Mouse (Mus musculus) 3T3-L1 (cell line): ENCODE measurements around the gene Sac3d1.
"Not testable (repeated sequence)": the region's sequence is repeated elsewhere in the genome, so short reads cannot be mapped to it uniquely, and the experiment has no call there.

Experiments
- DNase-seq: peaks from one replicate; pipeline ENCODE4 v3.0.0-alpha.2; 2015; ENCODE audit warnings: low read depth, low spot score

The Sac3d1 gene

DNA sequence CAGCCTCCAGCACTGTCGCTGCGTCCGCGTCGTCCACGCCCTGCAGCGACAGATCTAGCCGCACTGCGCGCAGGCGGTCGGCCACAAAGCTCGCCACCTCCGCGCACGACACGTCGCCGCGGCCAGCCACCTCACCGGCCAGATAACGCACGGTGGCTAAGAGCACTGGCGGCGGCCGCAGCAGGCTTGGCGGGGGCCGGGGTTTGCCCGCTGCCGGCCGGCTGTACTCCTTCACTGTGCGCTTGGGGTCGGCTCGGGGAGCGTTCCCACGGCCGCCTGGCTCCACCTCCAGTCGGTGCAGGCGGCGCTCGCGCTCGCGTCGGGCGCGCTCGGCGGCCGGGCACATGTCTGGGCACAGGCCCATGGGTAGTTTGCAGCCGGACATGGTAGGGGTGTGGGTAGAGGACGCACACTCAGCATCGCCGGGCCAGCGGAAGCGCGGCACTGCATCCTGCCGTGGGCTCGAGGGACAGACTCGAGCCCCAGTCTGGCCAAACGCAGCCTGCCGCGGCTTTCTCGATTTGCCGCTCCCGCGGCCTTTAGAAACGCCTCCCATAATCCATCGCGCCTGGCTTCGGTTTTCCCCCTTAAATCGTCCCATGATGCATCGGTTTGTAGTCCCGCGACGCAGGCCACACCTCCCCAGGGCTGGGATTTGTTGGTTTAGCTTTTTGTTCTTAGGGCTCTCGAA lies at the start of gene Sac3d1:
TSS of gene Sac3d1 (minus strand) at position 665 of the 691 bp plus-strand sequence.
- peak; percentile 98 for DNase-seq

DNA sequence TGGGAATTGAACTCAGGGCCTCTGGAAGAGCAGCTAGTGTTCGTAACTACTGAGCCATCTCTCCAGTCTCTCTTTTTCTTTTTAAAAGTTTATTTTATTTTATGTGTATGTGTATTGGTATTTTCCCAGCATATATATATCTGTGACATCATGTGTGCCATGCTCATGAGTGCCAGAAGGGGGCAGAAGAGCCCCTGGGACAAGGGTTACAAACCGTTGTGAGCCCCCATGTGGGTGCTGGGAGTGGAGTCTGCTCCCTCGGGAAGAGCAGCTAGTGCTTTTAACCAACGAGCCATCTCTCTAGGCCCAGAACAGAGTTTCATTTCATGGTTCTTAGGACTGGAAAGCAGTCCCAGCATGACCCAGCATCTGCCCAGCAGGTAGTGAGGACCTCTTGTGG lies 48.3 kb upstream of the Sac3d1 start:
- no peak for DNase-seq

DNA sequence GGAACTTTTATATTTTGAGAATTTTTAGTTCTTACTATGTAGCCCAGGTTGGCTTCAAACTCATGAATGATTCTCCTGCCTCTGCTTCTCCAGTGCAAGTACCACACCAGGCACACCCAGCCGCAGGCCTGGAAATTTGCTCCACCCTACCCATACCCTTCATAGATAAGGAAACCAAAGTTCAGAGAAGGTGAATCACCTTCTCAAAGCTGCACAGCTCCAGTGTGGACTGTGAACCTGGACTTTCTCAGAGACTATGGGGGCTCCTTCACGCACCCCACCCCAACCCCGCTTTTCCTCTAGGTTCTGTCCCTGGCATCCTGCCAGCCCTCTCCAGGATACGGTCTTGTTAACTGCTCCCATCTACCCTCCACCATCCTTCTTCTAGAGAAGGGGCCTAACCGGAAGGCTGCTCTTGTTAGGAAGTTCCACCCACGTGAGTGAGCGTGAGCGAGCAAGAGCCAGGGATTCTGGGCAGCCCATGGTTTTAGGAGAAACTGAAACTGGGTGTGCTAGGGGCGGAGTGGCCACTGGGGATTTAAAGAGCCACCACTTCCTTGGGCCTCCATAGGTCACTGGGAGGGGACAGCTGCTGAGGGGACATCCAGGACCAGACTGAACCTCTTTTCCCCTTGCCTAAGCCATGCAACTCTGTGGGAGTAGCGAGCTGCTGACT lies 45.6 kb upstream of the Sac3d1 start:
- no peak for DNase-seq

DNA sequence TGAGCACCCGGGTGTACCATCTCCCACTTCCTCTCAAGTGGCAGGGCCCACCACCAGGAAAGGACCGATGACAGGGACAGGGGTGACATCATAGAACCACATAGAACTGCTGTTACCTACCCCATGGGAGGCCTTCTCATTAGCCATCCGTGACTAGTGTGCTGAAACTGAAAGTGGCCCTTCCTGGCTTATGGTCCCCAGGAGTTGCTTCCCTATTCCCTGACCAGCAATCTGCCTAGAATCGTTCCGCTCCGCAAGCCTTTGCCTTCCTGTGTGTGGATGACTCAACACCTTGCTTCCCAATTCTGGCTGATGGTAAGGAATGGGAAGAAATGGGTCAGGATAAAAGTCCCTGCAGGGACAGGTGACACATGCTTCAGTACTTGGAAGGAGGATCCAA lies 38.8 kb upstream of the Sac3d1 start:
- no peak for DNase-seq

DNA sequence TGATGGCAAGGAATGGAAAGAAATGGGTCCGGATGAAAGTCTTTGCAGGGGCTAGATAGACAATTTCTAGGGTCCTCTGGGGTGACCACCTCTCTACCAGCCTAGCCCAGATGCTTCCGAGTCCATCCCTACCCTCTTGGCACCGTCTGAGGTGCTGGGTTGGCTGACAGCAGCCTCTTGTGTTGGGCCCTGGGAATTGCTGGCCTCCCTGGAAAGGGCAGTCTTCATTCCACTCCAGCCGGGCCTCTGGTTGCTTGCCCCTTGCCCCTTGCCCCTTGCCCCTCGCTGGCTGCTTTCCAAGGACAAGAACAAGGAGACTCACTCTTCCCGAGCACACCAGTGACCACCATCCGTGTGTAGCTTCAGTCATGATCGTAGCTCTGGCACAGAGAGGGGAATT lies 37.9 kb upstream of the Sac3d1 start:
- DNase-seq, result peak; percentile 17

DNA sequence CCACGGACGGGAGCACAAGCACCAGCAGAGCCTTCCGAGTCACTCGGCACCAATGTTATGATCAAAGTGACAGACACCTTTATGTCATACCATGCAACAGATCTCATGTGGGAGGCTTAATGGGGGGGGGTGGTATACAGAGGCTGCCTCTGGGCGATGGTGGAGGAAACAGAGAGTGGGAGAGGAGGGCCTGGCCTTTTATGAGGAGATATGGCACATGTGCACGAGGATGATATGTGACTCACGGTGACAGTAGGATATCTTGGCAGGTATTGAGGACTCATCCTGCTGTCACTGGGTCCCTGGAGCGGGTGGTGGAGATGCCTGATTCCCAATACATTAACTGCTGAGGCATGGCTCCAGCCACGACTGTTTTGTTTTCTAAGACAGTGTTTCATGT lies 36.7 kb upstream of the Sac3d1 start:
- no peak for DNase-seq

DNA sequence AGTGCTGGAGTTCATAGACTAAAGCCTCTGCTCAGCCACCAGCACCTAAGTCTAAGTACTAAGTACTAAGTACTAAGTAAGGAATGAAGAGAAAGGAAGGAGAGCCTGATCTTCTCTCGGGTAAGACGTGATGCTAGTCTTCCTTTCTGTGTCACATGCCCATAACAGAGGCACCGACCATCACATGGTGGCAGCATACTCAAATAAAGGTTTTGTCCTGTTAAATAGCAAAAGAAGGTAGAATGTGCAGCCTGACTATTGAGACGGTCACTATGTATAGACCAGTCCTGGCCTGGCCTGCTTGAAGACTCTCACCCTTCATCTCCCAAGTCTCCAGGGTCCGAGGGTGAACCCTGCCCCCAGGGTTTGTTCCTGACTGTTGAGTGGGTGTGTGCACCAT lies 26.4 kb upstream of the Sac3d1 start:
- DNase-seq, result no peak

DNA sequence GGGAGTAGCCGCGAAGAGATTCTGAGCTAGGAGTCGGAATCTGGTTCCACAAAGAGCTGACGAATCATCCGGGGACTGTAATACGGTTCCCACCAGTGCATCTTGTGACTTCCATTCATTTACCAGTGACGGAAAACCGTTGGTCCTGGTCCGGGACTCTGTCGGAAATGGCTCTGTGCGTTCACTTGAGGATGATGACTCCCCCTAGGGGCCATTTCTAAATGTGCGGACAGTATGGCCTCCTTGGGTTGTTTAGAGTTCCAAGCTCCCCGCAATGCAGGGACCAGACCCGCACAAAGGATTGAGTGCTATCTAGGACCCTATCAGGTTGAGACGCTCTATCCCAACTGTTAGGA lies 22.9 kb upstream of the Sac3d1 start, which contains the start of gene Arl2:
TSS of gene Arl2 (minus strand) at position 155 of the 356 bp plus-strand sequence.
- DNase-seq, result peak; percentile 98

DNA sequence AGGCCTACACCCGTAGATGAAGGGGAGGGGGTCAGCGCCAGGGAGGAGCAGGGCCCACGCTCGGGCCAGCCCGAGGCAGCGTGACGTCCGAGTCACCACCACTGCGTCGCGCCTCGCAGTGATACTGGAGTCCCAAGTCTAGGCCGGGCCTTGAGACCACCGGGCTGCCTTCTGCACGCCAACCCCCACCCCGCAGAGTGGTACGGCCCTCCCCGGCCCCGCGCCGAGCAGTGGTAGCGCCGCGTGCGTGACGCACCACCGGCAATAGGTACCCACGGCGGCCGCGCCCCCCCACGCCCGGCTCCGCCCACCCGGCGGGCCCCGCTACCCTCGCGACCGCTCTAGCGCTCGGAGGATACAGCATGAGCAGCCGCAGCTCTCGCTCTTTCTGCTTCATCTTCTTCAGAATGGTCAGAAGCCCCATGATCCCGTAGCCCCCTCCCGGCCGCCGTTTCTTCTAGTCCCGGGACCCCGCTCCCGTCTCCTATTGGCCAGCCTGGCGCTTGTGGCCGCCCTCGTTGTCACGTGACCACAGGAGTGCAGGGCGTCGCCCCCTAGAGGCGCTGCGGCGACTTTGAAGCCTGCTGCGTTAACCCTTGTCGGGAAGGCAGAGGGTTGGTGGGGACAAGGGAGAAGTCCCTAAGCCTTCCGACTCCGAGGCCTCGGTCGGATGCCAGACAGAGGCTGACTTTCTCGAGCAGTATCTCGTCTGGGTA lies 22.4 kb upstream of the Sac3d1 start, which contains the start of gene Batf2:
TSS of gene Batf2 (plus strand) at position 306 of the 716 bp plus-strand sequence.
- peak; percentile 98 for DNase-seq

DNA sequence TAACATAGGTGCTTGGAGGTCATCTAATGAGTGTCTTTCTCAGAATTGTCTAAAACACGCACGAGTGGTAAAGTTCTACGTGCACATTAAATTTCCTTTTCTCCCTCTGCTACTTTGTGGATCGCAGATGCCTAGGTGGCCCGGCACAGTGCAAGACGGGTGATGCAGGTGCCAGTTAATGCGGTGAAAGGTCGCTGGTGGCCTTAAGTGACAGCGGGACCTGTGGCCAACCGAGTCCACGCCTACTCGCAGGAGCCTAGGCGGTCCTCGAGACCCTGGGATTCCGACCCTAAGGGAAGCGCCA lies 21.9 kb upstream of the Sac3d1 start:
- DNase-seq, result no peak

DNA sequence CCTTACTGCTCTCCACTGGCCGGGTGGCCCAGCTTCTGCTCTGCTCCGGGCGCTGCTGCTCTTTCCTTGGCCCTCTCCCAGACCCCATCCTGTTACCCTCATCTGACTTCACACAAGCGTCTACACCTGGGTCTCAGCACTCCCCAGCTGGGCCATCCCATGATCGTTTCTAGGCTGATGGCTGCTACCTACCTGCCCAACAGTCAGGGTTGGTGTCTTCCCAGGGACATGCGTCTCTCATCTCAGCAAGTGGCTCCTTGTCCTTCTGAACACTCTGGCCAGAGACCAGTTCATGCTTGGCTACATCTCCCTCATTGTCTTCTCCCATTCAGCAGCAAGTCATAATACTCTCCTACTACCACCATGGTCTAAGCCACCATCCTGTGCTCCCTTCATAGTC lies 21.3 kb upstream of the Sac3d1 start:
- DNase-seq, result no peak

DNA sequence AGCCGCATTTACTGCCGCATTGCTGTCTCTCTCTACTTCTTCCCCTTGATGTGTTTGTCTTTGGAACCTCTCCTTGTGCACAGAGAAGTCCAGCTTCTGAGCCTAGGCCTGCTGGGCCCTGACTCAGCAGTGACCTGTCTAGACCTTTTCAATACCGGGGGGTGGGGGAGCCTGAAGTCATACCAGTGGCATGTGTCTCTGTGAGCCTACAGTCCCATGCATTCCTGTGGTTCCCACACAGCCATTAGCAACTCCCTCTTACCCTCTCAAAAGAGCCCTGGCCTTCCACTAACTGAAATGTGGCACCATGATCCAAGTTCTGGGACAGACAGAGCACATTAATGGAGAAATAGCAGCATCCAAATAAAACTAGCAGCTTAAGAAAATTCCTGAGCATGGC lies 17.9 kb upstream of the Sac3d1 start:
- DNase-seq, result peak; percentile 97

DNA sequence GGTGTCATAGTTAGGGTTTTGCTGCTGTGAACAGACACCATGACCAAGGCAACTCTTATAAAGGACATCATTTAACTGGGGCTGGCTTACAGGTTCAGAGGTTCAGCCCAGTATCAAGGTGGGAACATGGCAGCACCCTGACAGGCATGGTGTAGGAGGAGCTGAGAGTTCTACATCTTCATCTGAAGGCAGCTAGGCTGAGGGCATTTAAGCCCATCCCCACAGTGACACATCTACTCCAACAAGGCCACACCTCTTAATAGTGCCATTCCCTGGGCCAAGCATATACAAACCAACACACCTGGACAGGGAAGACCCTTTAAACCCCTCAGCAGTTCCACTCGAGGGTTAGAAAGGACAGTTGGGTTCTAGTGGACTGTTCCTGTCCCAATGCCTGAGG lies 14.7 kb upstream of the Sac3d1 start:
- not testable (repeated sequence) for DNase-seq

DNA sequence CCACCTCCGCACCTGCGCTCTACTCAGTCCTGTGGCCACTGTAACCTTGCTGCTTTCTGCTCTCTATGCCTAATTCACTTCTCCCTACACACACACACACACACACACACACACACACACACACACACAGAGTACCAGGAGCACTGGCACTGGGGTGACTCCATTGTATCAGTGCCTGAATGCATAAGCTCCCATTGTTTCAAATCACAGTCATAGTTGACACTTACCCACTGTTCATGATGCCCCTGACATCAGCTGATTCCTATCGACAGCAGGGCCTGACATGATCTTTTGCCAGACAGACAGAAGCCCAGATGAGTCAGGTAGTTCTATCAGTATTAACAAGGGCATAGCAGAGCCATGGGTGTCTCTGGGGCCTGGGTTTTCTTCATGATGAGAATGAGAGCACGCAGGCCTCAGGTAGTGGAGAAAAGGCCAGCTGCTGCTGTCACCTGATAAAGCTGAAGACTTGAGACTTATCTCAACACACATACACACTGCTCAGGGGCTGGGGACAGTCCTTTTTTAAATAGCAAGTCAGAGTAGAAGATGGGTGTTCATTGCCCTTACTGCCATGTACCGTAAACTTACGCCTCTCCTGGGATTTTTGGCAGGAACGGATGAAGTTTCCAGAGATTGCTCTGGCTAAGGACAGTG lies 13.8 kb upstream of the Sac3d1 start:
- DNase-seq, result no peak

DNA sequence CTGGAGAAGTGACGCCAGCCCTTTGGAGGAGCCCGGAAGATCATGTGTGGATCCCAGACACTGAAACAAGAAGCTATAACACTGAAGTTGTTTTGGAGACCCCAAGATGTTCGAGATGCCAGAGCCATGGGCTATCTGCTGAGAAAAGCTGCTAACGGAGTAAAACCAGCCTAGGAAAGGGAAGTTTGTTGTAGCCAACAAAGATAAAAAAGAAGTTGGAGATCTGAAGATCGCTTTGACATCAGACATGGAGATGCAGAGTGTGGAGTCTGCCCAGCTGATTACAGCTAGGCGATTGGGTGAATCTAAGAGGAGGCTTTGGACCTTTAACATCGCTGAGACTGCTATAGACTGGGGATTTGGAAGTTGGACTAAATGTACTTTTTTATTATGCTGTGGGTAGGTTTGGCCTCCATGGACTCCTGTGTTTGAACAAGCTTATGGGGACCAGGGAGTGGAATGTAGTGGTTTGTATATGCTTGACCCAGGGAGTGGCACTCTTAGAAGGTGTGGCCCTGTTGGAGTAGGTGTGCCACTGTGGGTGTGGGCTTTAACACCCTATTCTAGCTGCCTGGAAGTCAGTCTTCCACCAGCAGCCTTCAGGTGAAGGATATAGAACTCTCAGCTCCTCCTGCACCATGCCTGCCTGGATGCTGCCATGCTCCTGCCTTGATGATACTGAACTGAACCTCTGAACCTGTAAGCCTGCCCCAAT lies 12.1 kb upstream of the Sac3d1 start:
- DNase-seq, result not testable (repeated sequence)

DNA sequence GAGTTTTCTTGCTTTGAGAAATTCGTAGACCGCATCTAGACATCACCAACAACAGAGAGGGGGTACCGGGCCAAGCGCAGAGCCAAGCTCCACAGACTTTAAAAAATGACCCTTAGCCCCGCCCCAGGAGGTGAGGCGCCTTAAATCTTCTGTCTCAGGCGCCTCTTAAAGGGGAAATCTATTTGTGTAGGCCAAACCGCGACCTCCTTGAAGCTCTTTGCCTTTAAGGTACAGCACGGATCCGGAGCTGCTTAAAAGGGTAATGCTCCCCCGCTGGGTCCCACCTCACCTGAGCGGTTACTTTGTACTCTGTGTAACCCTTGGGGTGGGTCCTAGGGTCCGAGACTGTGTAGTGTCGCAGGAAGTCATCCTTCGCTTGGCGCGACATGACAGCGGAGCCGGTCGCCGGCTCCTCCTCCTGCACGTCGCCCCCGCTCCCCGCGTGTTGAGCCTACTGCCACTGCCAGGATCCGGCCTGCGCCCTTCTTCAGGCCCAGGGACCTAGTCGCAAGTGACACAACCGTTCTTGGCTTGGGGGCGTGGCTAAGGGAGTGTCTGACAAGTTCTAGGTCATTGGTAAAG lies 9.4 kb upstream of the Sac3d1 start, which contains the start of gene Snx15:
TSS of gene Snx15 (minus strand) at position 545 of the 582 bp plus-strand sequence.
- peak; percentile 98 for DNase-seq

DNA sequence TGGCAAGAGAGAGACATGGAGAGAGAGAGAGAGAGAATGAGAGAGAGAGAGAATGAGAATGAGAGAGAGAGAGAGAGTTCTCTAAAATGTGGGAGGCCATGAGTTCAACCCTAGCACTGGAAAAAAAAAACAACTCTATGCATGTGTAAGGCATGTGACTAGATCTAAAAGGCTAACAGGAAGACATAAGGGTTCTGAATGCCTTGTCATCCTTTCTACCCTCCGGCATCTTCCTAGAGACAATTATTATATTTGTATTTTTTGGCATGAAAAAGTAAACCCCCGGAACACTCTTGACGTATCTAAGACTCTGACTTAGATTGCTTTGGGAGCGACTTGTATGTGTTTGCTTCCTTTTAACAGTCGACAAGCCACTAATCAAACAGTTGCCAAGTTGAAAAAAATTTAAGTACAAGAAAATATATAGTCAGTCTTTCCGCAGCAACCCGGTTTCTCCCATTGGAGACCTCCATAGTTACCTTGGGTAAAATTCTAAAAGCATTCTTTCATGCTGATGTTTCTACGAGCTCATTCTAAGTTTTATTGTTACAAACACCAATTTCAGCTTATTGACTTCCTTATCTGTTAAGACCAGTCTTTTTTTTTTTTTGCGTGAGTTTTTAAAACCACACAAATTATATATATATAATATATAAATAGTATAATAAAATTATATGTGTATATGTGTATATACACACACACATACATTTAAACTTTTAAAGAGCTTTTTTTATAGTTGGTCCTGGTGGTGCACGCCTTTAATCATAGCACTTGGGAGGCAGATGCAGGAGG lies 8.5 kb upstream of the Sac3d1 start:
- peak; percentile 28 for DNase-seq

DNA sequence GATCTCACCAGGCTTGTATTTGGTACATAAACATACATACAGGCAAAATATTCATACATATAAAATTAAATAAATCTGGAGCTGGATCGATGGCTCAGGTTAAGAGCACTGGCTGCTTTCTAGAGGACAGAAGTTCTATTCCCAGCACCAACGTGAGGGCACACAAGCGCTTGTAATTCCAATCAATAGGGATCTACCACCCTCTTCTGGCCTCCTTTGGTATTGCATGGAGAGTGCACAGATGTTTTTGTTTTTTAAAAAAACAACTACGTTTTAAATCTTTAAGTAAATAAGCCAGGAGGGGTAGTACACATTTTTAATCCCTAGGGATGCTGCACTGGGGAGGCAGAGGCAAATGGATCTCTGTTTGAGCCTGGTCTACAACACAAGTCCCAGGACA lies 7.8 kb upstream of the Sac3d1 start:
- DNase-seq, result peak; percentile 85

DNA sequence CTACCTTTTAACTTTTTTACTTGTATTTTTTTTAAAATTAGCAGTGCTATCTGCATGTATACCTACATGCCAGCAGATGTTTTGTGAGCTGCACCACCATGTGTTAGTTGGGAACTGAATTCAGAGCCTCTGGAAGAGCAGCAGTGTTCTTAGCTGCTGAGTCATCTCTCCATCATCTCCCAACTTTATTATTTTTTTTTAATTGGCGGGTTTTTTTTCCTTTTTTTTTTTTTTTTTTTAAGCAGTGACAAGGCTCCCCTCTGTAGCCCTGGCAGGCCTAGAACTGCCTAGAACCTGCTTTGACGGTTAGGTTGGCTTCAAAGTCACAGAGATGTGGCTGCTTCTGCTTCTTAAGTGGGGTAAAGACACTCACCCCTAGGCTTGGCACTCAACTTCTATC lies 6.4 kb upstream of the Sac3d1 start:
- DNase-seq, result peak; percentile 63

DNA sequence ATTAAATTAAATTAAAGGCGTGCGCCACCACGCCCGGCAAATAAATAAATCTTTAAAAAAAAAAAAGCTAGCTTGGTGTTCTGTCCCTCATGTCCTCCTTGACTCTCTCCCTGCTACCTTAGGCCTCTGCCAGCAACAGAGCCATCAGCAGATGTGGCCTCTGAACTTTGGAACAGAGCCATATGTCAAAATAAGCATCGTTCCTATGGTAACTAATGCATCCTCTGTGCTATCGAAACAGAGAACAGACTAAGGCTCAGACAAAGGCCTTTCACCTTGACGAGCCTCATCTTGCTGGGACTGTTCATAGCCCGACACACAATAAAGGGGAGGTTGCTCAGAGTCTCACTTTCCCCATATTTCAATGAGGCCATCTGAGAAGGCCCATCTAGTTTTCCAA lies 4.9 kb upstream of the Sac3d1 start:
- DNase-seq, result peak; percentile 43
